Mouse (Mus musculus) R1 (cell line): ENCODE data around the gene Igsf3.

Experiments used
- DNase-seq: peaks from one replicate; pipeline ENCODE4 v3.0.0-alpha.2; 2018; ENCODE audit warnings: low read depth, low spot score

Gene Igsf3

GRCm38 (mm10) chr3:101372345-101372980, 4.4 kb upstream of the Igsf3 start:
- peak; percentile 78 for DNase-seq

GRCm38 (mm10) chr3:101377256-101378024, 557 bp downstream of the Igsf3 start:
- DNase-seq: peak; percentile 29

- DNase-seq: no peak
These were observed 1.2 kb downstream of the Igsf3 start for GRCm38 (mm10) chr3:101378102-101378501.

- peak; percentile 40 for DNase-seq
These were observed 2.9 kb downstream of the Igsf3 start for GRCm38 (mm10) chr3:101379789-101380188.

- no peak for DNase-seq
These were observed 4.8 kb downstream of the Igsf3 start for GRCm38 (mm10) chr3:101381691-101382090.

GRCm38 (mm10) chr3:101382751-101383150, 5.9 kb downstream of the Igsf3 start:
- no peak for DNase-seq

GRCm38 (mm10) chr3:101386430-101387016, 9.6 kb downstream of the Igsf3 start:
- DNase-seq: no peak

GRCm38 (mm10) chr3:101387849-101388248, 11.0 kb downstream of the Igsf3 start:
- no peak for DNase-seq

GRCm38 (mm10) chr3:101389566-101389965, 12.7 kb downstream of the Igsf3 start:
- no peak for DNase-seq

GRCm38 (mm10) chr3:101390472-101390871, 13.6 kb downstream of the Igsf3 start:
- no peak for DNase-seq

GRCm38 (mm10) chr3:101391991-101392390, 15.1 kb downstream of the Igsf3 start:
- no peak for DNase-seq

- DNase-seq: no peak
These were observed 16.3 kb downstream of the Igsf3 start for GRCm38 (mm10) chr3:101393103-101393644.

- DNase-seq: no peak
These were observed 17.0 kb downstream of the Igsf3 start for GRCm38 (mm10) chr3:101393659-101394539.

GRCm38 (mm10) chr3:101395341-101395740, 18.5 kb downstream of the Igsf3 start:
- DNase-seq: no peak

GRCm38 (mm10) chr3:101396061-101396460, 19.2 kb downstream of the Igsf3 start:
- DNase-seq: no peak

- no peak for DNase-seq
These were observed 19.9 kb downstream of the Igsf3 start for GRCm38 (mm10) chr3:101396726-101397263.

GRCm38 (mm10) chr3:101397422-101397821, 20.5 kb downstream of the Igsf3 start:
- no peak for DNase-seq

- no peak for DNase-seq
These were observed 21.3 kb downstream of the Igsf3 start for GRCm38 (mm10) chr3:101398071-101398786.

- no peak for DNase-seq
These were observed 22.0 kb downstream of the Igsf3 start for GRCm38 (mm10) chr3:101398877-101399276.

GRCm38 (mm10) chr3:101401501-101401900, 24.6 kb downstream of the Igsf3 start:
- DNase-seq: no peak
